Mouse (Mus musculus): Measurements from ENCODE around the gene Dcxr. TPM values are rescaled to one million over a fixed set of nuclear protein-coding genes. Genes with fewer than 3 reads are reported as not detected.
A peak's percentile ranks its signal among the peaks of the same experiment; 100 is the strongest.

Dcxr gene
- polyA plus RNA-seq, 1 experiment from 2014 or later, result 12.4 TPM

DNA sequence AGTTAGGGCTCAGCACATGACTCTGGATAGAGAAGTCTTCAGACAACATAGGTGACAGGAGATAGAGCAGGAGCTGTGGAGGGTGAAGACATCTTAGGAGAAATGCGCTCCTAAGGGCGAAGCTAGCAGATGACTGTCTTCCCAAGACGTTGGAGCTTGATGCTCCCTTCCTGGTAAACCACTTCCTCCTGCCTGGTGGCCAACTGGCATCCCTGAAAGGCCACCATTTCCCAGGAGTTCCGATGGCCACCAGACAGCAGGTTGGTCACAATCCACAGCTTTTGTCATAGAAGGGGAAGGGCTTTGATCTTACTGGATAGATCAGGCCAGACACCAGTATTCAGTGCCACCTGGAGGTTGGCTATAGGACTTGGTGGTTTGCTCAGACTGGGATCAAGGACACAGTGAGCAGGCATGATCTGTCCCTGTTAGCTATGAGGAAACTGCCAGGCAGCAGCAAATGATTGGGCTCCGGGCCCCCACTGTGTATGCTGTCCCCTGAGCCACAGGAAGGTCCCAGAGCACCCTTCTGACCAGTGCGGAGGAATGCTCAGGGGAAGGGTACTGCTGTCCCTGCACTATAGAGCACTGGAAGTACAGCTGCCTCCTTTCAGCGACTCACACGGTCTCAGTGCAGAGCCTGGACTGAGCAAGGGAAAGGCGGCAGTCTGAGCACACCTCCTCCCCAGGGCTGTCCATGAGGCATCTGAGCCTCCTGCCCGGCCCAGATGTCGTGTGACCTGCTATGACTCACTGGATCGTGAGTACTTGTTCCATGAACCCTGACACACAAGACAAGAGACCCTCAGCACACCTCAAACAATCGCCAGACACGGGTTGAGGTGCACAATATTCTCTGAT is 35.0 kb upstream of the Dcxr start:
- Histone ChIP-seq H3K27ac (ENCODE audit: low read depth, low read length) (no peak overlapping the region), H3K9ac (ENCODE audit: low read length) (no peak overlapping the region), H3K4me3 (ENCODE audit: low read depth, low read length) (no peak overlapping the region), H3K4me1 (ENCODE audit: control insufficient read depth, insufficient read depth, low read length) (no peaks in the 10 kb centered on the region), H3K27me3 (ENCODE audit: control insufficient read depth, insufficient read depth, low read length) (peaks cover 6% of the 10 kb centered on the region), H3K9me3 (ENCODE audit: control insufficient read depth, low read length) (no peaks in the 10 kb centered on the region; the same call in 1 of the 2 replicates), H3K36me3 (ENCODE audit: control insufficient read depth, insufficient read depth, low read length) (no peaks in the 10 kb centered on the region), H3K4me2 (no peak overlapping the region)
- WGBS, result 72% methylated on average over 14 of the region's 14 CpGs
- no peak for ATAC-seq (ENCODE audit: low FRiP score)
- peak; percentile 82 for DNase-seq (ENCODE audit: low spot score, missing footprints)

DNA sequence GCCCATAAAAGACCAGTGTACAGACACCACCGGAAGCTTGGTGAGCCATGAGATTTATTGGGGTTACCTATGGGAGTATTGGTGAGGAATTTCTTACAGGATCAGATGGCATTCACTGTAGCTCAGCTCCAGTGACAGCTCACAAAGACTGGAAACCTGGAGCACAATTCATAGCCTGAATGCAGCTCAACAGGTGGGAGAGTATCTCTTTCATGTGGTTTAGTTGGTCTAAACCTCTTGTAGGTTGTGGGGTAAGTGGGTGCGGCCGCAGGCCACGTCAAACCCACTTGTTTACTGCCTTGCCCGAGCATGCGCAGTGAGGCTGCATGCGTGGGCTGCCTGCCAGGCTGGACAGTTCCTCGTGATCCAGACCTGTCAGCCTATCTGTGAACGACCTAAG is 33.2 kb upstream of the Dcxr start:
- no peaks in the 10 kb centered on the region; the same call in 1 of the 2 replicates for H3K9me3 ChIP-seq (ENCODE audit: control insufficient read depth, low read length)
- no peaks in the 10 kb centered on the region for H3K36me3 ChIP-seq (ENCODE audit: control insufficient read depth, insufficient read depth, low read length)
- H3K27ac ChIP-seq (ENCODE audit: low read depth, low read length), result no peak overlapping the region
- H3K9ac ChIP-seq (ENCODE audit: low read length), result no peak overlapping the region
- H3K4me2 ChIP-seq, result no peak overlapping the region
- H3K27me3 ChIP-seq (ENCODE audit: control insufficient read depth, insufficient read depth, low read length), result peaks cover 6% of the 10 kb centered on the region
- no peak for ATAC-seq (ENCODE audit: low FRiP score)
- no peak overlapping the region for H3K4me3 ChIP-seq (ENCODE audit: low read depth, low read length)
- no peaks in the 10 kb centered on the region for H3K4me1 ChIP-seq (ENCODE audit: control insufficient read depth, insufficient read depth, low read length)
- WGBS, result 94% methylated on average over 9 of the region's 9 CpGs
- DNase-seq (ENCODE audit: low spot score, missing footprints), result peak; percentile 61

DNA sequence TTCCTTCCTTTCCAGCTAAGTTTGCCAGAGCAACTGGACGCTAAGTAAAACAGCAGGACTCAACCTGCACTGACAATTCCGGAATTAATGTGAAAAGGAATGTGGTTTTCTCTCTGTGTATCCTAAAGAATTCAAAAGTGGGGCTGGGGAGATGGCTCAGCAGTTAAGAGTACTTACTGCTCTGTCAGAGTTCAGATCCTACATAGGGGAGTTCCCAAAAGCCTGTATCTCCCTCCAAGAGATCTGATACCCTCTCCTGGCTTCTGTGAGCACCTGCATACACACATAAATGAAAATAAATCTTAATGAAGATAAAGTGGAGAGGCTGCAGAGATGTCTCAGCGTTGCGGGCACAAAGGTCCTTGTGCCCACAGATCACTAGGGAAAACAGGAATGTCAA is 24.5 kb upstream of the Dcxr start:
- no peak overlapping the region for H3K9ac ChIP-seq (ENCODE audit: low read length)
- WGBS, result 75% methylated on average over 4 of the region's 4 CpGs

DNA sequence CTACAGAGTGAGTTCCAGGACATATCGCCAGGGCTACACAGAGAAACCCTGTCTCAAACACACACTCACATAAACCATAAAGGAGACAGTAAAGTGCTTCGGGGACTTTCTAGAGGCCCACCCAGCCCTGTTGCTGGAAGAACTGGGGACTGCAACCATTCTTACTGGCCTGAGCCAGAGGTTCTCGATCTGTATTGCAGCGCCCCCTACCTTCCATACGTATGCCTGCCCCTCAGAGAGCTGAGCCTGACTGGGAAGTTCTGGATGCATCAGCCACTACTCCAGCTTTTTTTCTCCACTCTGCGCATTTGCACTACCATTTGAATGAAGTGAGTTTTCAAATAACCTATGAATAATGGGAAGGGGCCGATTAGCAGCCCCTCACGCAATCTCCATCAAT is 22.3 kb upstream of the Dcxr start:
- ATAC-seq (ENCODE audit: low FRiP score) (no peak), DNase-seq (ENCODE audit: low spot score, missing footprints) (no peak)
- H3K4me3 ChIP-seq (ENCODE audit: low read depth, low read length), result no peak overlapping the region
- H3K9ac ChIP-seq (ENCODE audit: low read length), result no peak overlapping the region
- H3K27me3 ChIP-seq (ENCODE audit: control insufficient read depth, insufficient read depth, low read length), result no peaks in the 10 kb centered on the region
- no peaks in the 10 kb centered on the region for H3K4me1 ChIP-seq (ENCODE audit: control insufficient read depth, insufficient read depth, low read length)
- H3K27ac ChIP-seq (ENCODE audit: low read depth, low read length), result no peak overlapping the region
- H3K4me2 ChIP-seq, result no peak overlapping the region
- H3K36me3 ChIP-seq (ENCODE audit: control insufficient read depth, insufficient read depth, low read length), result no peaks in the 10 kb centered on the region
- 64% methylated on average over 8 of the region's 8 CpGs for WGBS
- H3K9me3 ChIP-seq (ENCODE audit: control insufficient read depth, low read length), result no peaks in the 10 kb centered on the region

More for the DNA sequence above, 24.5 kb upstream of the Dcxr start:
- DNase-seq (ENCODE audit: low spot score, missing footprints), result no peak
- H3K9me3 ChIP-seq (ENCODE audit: control insufficient read depth, low read length), result no peaks in the 10 kb centered on the region
- no peaks in the 10 kb centered on the region for H3K4me1 ChIP-seq (ENCODE audit: control insufficient read depth, insufficient read depth, low read length)
- no peak overlapping the region for H3K27ac ChIP-seq (ENCODE audit: low read depth, low read length)
- H3K4me3 ChIP-seq (ENCODE audit: low read depth, low read length), result no peak overlapping the region
- H3K36me3 ChIP-seq (ENCODE audit: control insufficient read depth, insufficient read depth, low read length), result no peaks in the 10 kb centered on the region
- H3K27me3 ChIP-seq (ENCODE audit: control insufficient read depth, insufficient read depth, low read length), result no peaks in the 10 kb centered on the region
- ATAC-seq (ENCODE audit: low FRiP score), result no peak
- no peak overlapping the region for H3K4me2 ChIP-seq

DNA sequence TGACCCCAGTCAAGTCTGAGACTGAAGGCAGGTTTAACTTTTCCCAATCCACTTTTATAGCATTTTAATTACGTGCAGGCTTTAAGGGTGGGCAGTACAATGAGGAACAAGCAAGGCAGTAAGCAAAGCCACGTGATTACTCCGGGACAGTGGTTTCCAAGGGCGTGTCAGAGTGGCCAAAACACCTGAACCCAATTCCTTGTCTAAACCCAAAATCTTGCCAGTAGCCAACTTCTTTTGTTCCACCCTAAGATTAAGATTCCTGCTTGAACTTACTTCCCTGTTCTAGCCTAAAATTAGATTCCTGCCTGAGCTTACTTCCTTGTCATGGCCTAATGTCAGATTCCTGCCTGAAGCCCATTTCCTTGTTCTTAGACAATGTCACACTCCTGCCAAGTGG is 20.9 kb upstream of the Dcxr start:
- no peaks in the 10 kb centered on the region for H3K36me3 ChIP-seq (ENCODE audit: control insufficient read depth, insufficient read depth, low read length)
- no peak for ATAC-seq (ENCODE audit: low FRiP score)
- WGBS, result 87% methylated on average over 4 of the region's 4 CpGs

DNA sequence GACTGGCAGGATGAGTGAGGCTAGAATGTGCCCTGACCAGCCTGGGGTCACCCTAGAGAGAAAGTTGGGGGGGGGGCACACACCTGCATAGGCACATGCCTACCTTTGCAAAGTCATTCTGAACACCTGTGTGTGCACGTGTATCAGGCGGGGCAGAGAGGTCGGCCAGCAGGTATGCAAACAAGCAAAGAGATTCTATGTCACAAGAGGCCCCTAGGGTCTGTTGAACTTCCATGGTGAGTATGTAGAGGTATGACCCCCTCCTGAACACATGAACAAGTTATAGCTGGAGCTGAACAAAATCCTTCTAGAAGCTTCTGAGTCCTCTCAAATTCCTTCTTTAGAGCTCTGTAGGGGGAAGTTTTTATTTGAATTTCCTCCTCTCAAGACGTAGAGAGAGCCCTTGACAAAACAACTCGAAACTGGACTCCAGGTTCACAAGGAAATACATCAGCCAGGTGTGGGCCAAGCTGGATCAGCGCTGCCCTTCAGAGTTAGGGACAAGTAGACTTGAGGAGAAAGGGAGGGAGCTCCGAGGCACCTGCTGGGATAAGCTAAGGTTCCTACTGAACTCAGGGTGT is 17.1 kb upstream of the Dcxr start:
- no peaks in the 10 kb centered on the region for H3K4me1 ChIP-seq (ENCODE audit: control insufficient read depth, insufficient read depth, low read length)
- no peak overlapping the region for H3K27ac ChIP-seq (ENCODE audit: low read depth, low read length)
- no peak overlapping the region for H3K4me2 ChIP-seq
- no peaks in the 10 kb centered on the region for H3K27me3 ChIP-seq (ENCODE audit: control insufficient read depth, insufficient read depth, low read length)
- DNase-seq (ENCODE audit: low spot score, missing footprints), result peak; percentile 77
- no peak overlapping the region for H3K9ac ChIP-seq (ENCODE audit: low read length)
- no peaks in the 10 kb centered on the region for H3K9me3 ChIP-seq (ENCODE audit: control insufficient read depth, low read length)
- no peaks in the 10 kb centered on the region for H3K36me3 ChIP-seq (ENCODE audit: control insufficient read depth, insufficient read depth, low read length)
- WGBS, result 81% methylated on average over 7 of the region's 7 CpGs
- no peak overlapping the region for H3K4me3 ChIP-seq (ENCODE audit: low read depth, low read length)
- no peak for ATAC-seq (ENCODE audit: low FRiP score)

More for the DNA sequence above, 20.9 kb upstream of the Dcxr start:
- Histone ChIP-seq H3K27me3 (ENCODE audit: control insufficient read depth, insufficient read depth, low read length) (no peaks in the 10 kb centered on the region), H3K9me3 (ENCODE audit: control insufficient read depth, low read length) (no peaks in the 10 kb centered on the region), H3K4me1 (ENCODE audit: control insufficient read depth, insufficient read depth, low read length) (no peaks in the 10 kb centered on the region), H3K4me3 (ENCODE audit: low read depth, low read length) (no peak overlapping the region), H3K9ac (ENCODE audit: low read length) (no peak overlapping the region), H3K27ac (ENCODE audit: low read depth, low read length) (no peak overlapping the region), H3K4me2 (no peak overlapping the region)
- no peak for DNase-seq (ENCODE audit: low spot score, missing footprints)

DNA sequence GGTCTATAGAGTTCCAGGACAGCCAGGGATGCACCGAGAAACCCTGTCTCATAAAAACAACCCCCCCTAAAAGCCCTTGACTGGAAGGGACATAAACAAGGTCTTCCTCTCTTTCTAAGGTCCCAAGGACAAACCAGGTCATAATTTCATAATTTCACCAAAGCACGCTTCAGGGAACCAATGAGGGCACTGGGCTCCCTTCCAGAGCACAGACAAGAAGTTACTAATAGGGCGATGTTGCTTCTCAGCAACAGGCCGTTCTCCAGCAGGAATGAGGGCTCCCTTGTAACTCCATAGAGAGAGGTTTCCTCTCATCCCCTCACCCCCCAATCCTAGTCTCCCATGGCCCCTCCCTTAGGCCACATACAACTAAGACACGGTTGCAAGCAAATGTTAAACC is 13.9 kb upstream of the Dcxr start:
- Histone ChIP-seq H3K4me1 (ENCODE audit: control insufficient read depth, insufficient read depth, low read length) (no peaks in the 10 kb centered on the region), H3K27ac (ENCODE audit: low read depth, low read length) (no peak overlapping the region), H3K4me3 (ENCODE audit: low read depth, low read length) (no peak overlapping the region), H3K27me3 (ENCODE audit: control insufficient read depth, insufficient read depth, low read length) (no peaks in the 10 kb centered on the region), H3K4me2 (no peak overlapping the region), H3K36me3 (ENCODE audit: control insufficient read depth, insufficient read depth, low read length) (no peaks in the 10 kb centered on the region), H3K9ac (ENCODE audit: low read length) (no peak overlapping the region), H3K9me3 (ENCODE audit: control insufficient read depth, low read length) (no peaks in the 10 kb centered on the region)
- WGBS, result 90% methylated on average over 5 of the region's 5 CpGs
- ATAC-seq (ENCODE audit: low FRiP score) (no peak), DNase-seq (ENCODE audit: low spot score, missing footprints) (no peak)

DNA sequence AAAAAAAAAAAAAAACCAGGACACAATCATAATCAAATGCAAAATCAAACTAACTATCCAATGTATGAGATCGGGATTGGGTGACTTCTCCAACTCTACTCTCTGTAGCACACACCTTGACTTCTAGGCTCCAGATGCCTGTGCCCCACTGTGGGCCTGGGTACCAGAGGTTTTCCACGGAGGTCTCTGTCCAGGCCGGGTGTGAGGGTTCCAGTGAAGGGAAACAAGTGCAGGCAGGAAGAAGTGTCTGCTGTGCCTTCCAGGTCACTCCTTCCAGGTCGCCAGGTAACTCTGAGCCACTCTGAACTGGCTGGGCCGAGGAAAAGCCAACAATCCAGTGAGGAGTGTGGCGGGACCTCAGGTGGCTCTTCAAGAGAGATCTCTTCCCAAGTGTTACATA is 9.3 kb upstream of the Dcxr start:
- no peaks in the 10 kb centered on the region for H3K9me3 ChIP-seq (ENCODE audit: control insufficient read depth, low read length)
- no peaks in the 10 kb centered on the region for H3K36me3 ChIP-seq (ENCODE audit: control insufficient read depth, insufficient read depth, low read length)
- H3K27me3 ChIP-seq (ENCODE audit: control insufficient read depth, insufficient read depth, low read length), result no peaks in the 10 kb centered on the region
- no peak for DNase-seq (ENCODE audit: low spot score, missing footprints)
- H3K9ac ChIP-seq (ENCODE audit: low read length), result no peak overlapping the region
- no peaks in the 10 kb centered on the region for H3K4me1 ChIP-seq (ENCODE audit: control insufficient read depth, insufficient read depth, low read length)
- no peak overlapping the region for H3K4me2 ChIP-seq
- H3K4me3 ChIP-seq (ENCODE audit: low read depth, low read length), result no peak overlapping the region
- no peak for ATAC-seq (ENCODE audit: low FRiP score)
- no peak overlapping the region for H3K27ac ChIP-seq (ENCODE audit: low read depth, low read length)
- WGBS, result 77% methylated on average over 6 of the region's 6 CpGs

DNA sequence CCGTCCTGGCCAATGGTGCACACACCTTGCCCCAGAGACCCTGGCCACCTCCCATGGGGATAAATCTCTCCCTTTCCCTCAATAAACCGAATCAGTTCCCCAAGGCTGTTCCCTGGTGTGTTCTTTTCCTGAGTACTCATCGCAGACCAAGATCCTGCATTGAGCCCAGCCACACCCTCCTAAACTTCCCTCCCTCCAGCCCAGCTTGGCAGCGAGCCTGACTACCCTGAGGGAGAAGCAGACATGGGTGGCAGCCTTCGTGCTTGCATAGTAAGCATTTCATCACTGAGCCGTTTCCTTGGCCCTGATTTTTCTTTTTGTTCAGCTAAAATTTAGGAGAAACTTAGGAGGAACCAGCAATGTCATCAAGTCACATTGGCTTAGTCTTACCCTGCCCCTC is 6.4 kb upstream of the Dcxr start:
- WGBS, result 72% methylated on average over 6 of the region's 6 CpGs
- Histone ChIP-seq H3K36me3 (ENCODE audit: control insufficient read depth, insufficient read depth, low read length) (no peaks in the 10 kb centered on the region), H3K27me3 (ENCODE audit: control insufficient read depth, insufficient read depth, low read length) (0 out of 2 replicates have a peak, but pooled peaks cover 2% of the 10 kb centered on the region), H3K4me1 (ENCODE audit: control insufficient read depth, insufficient read depth, low read length) (no peaks in the 10 kb centered on the region), H3K4me2 (no peak overlapping the region), H3K9me3 (ENCODE audit: control insufficient read depth, low read length) (no peaks in the 10 kb centered on the region), H3K4me3 (ENCODE audit: low read depth, low read length) (no peak overlapping the region), H3K9ac (ENCODE audit: low read length) (no peak overlapping the region), H3K27ac (ENCODE audit: low read depth, low read length) (no peak overlapping the region)
- ATAC-seq (ENCODE audit: low FRiP score), result no peak
- no peak for DNase-seq (ENCODE audit: low spot score, missing footprints)

All from midbrain, embryonic 11.5 days (tissue).